Mouse (Mus musculus) heart, postnatal 36 days (tissue): ENCODE measurements around the gene Frrs1l. TPM values are rescaled to one million over a fixed set of nuclear protein-coding genes. Genes with fewer than 3 reads are reported as not detected.

Experiments
- DNase-seq, 2 experiments: peaks; one replicate each; pipeline ENCODE4 v3.0.0; 2021 to 2022
- intact Hi-C: fragments of 180-260 bp; cut with DNase I; formaldehyde crosslinking; loops from one replicate; pipeline ENCODE4 v1.15.1; 2025
- total RNA-seq, 2 experiments: library from RNA; stranded (reverse); gene quantifications; 2 replicates each; pipeline ENCODE4 v1.2.3; 2021

Gene Frrs1l
- total RNA-seq, 2 experiments from 2014 or later = 0.05 to 0.11 TPM

DNA sequence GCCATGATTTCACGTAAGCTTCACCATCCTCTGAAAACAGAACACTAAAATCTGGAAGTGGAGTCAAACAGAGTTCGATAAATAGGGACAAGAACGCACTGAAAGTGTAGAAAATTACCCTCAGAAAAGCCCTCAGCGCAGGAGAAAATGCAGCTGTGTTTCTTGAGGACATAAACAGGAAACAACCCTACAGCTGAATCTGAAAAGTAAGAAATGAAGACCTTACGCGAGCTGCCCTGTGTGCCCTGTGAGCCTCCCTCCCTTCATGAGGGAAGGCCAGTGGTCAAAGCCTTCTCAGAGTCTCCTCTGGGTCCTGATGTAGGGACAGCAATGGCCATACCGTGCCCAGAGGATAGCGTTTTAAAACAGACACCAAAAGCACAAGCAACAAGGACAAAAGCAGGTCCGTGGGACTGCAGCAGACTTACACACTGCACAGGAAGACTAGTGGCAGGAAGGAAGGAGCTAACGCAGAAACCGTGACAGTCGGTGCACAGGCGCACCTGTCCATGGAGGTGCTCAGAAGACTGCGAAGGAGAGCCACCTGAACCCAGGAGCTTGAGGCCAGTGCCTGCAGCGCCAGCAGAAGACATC lies 74.4 kb downstream of the Frrs1l start:
- intact Hi-C loops = no loop called here

DNA sequence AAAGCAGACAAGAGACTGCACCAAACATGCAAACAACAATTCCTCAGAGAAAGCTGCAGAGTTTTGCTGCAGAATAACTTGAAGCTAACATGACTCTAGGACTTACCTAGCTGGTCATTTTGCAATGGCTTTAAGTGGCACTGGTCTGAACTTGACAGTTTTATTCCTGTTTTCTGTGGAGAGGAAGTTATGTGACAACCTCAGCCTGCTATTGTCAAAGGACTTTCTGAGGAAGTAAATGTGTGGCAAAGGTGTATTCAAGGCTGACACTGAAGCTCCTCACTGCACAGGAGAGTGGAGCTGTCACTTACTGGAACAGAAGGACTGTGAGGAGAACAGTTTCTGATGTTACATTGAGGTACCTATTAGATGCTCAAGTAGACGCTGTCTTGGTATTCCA lies 75.4 kb downstream of the Frrs1l start:
- intact Hi-C loops = no loop called here
- no peak for DNase-seq

More for the DNA sequence above, 74.4 kb downstream of the Frrs1l start:
- DNase-seq = no peak

DNA sequence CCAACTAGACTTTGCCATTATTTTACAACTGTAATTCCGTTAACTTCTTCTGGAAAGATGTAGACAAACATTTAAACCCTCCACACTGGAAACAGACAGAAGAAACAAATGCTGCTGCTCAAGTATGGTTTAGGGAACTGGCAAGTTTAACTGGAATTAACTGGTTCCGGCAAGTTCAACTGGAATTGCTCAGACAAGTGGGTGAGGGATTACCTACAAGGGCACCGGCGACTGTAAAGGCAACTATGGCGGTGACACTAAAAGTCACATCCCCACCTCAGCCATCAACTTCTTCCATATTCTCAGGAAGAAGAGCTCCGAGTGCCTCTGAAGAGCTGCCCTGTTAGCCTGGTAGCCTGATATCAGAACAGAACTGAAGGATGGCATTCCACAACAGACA lies 75.9 kb downstream of the Frrs1l start:
- intact Hi-C loops = no loop called here
- no peak for DNase-seq

DNA sequence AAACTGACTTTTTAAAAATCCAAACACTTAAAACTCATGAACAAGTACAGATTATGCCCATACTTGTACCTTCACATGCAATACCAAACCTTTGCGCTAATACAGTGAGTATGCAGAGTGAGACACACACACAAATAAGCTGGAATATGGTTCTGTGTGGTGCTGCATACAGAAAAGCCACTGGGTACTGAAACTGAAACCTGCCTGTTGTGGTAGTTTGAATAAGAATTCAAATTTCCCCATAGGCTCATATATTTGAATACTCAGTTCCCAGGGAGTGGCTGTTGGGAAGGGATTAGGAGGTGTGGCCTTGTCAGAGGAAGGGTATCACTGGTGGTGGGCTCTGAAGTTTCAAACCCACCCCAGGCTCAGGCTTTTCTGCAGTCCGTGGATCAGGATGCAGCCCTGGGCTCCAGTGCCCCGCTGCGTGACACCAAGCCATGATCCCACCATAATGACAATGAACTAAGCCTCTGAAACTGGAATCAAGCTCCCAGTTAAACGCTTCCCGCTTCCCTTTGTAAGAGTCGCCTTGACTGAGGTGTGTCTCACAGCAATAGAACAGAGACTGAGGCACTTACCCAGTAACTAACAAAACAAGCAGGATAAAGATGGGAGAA lies 77.7 kb downstream of the Frrs1l start:
- intact Hi-C loops = no loop called here
- no peak for DNase-seq

DNA sequence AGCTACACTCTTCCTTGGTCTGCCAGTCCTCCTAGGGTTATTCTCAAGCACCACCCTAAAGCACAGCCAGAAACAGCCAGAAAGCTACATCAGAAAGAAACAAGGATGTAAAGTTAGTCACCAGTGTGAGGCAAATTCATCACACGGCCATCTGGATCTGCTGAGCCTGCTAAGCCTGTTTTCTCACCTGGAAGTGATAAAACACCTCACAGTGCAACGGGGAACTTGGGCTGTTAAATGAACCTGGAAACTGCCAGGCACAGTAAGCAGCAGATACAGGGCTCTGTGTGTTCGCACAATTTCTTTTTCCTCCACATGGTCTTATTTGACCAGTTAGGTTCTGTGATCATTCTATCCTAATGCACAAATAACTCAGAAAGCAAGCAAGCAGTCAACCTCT lies 80.6 kb downstream of the Frrs1l start:
- no peak for DNase-seq
- intact Hi-C loops = no loop called here

DNA sequence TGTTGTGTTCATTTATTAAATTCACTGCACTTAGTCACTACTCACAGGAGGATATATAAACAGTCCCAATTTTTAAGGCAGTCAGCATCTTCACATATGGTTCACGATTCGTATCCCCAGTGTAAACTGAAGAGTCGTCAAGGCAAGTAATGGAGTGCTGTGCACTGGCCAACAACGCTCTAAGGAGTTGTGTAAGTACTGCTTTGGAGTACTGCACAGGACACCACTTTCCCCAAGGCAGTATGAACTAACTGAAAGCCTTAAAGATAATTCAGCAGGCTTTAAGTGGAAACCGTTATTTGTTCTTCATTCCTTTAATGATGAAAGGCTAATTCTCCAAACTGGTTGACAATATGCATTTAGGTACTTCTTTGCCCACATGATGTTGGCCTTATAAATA lies 82.5 kb downstream of the Frrs1l start:
- intact Hi-C loops = no loop called here
- DNase-seq = no peak

Other genes with a start within 250 kb of the Frrs1l start
- not detected for gene Actl7b, start 248.9 kb downstream of the Frrs1l start, total RNA-seq
- not detected for gene Actl7a, start 247.0 kb downstream of the Frrs1l start, total RNA-seq
- gene Elp1, start 188.1 kb downstream of the Frrs1l start, total RNA-seq = 10 to 100 TPM; 16.2 to 19.3 TPM
- gene Fam206a, start 188.0 kb downstream of the Frrs1l start, total RNA-seq = 1 to 10 TPM; 2.0 to 2.3 TPM
- 10 to 100 TPM; 22.3 to 32.9 TPM for gene Ctnnal1, start 125.2 kb downstream of the Frrs1l start, total RNA-seq
- 10 to 100 TPM; 66.0 to 79.2 TPM for gene Tmem245, start 43.0 kb downstream of the Frrs1l start, total RNA-seq
- gene Epb41l4b, start 153.0 kb upstream of the Frrs1l start, total RNA-seq = 1 to 10 TPM; 2.8 to 3.3 TPM